ENCODE assay signal across 8 mouse cellular contexts in genomic region chr12:76015489-76015888, GRCm38 (mm10).
DNase-seq lines count a peak whose midpoint lies in the region; ATAC-seq and TF ChIP-seq lines count a peak whose summit lies in the region.
"Had no signal": no experiment of that assay in that cellular context is flagged by ENCODE, and none has a peak within 500 bp of the region (broad histone marks: within the 10 kb centered on the region; RNA-seq: fewer than 3 reads in every experiment).

No protein-coding gene starts in this region.

- peaks cover 4% of the 10 kb centered on the region for H3K4me1 ChIP-seq in ES-Bruce4 (ENCODE audit: control insufficient read depth, insufficient read depth, low read length)
- H3K4me1 ChIP-seq in intestine, embryonic 15.5 days (replicated peaks), result no peaks in the 10 kb centered on the region
- no peaks in the 10 kb centered on the region for H3K4me1 ChIP-seq in midbrain, postnatal 0 days (ENCODE audit: insufficient read depth, low read length)
- H3K4me1 ChIP-seq: liver, embryonic 15.5 days had no signal

- no peaks in the 10 kb centered on the region for H3K9me3 ChIP-seq in ES-Bruce4 (replicated peaks; ENCODE audit: control insufficient read depth, insufficient read depth, low read length, poor library complexity, severe bottlenecking)
- no peaks in the 10 kb centered on the region for H3K9me3 ChIP-seq in intestine, embryonic 15.5 days
- H3K9me3 ChIP-seq in midbrain, postnatal 0 days (ENCODE audit: low read length), result no peaks in the 10 kb centered on the region
- H3K9me3 ChIP-seq: liver, embryonic 15.5 days had no signal

- H3K27me3 ChIP-seq in ES-Bruce4 (ENCODE audit: control insufficient read depth, insufficient read depth, low read length, poor library complexity, severe bottlenecking), result no peaks in the 10 kb centered on the region
- no peaks in the 10 kb centered on the region for H3K27me3 ChIP-seq in intestine, embryonic 15.5 days (replicated peaks)
- H3K27me3 ChIP-seq in midbrain, postnatal 0 days (ENCODE audit: insufficient read depth, low read length), result no peaks in the 10 kb centered on the region
- H3K27me3 ChIP-seq: liver, embryonic 15.5 days had no signal

- H3K4me3 ChIP-seq in ES-Bruce4 (ENCODE audit: low read depth, low read length), result 0 out of 2 replicates have a peak overlapping the region, but pooled peaks have one; percentile 15
- no peak overlapping the region for H3K4me3 ChIP-seq in intestine, embryonic 15.5 days (replicated peaks)
- H3K4me3 ChIP-seq in midbrain, postnatal 0 days (ENCODE audit: low read depth, low read length), result no peak overlapping the region
- H3K4me3 ChIP-seq: liver, embryonic 15.5 days had no signal

- DNase-seq in R1 (ENCODE audit: low read depth, low spot score), result peak; percentile 13
- peak; percentile 41 for DNase-seq in lung, postnatal 25 days (ENCODE audit: low spot score)
- DNase-seq in embryo, embryonic 10.5 days (ENCODE audit: low spot score), result no peak
- no peak for DNase-seq in midbrain, postnatal 0 days (ENCODE audit: low spot score)

- peak; percentile 86 for ATAC-seq in intestine, embryonic 15.5 days
- no peak for ATAC-seq in midbrain, postnatal 0 days (ENCODE audit: low FRiP score)
- no peak for ATAC-seq in activated CD4-positive, CD25-positive, alpha-beta regulatory T cell, adult 4 months

- H3K9ac ChIP-seq in ES-Bruce4 (ENCODE audit: low read depth, poor library complexity, severe bottlenecking), result no peak overlapping the region
- no peak overlapping the region for H3K9ac ChIP-seq in intestine, embryonic 15.5 days
- no peak overlapping the region for H3K9ac ChIP-seq in midbrain, postnatal 0 days (replicated peaks; ENCODE audit: low read length, poor library complexity, severe bottlenecking)
- H3K9ac ChIP-seq: liver, embryonic 15.5 days had no signal

- TF ChIP-seq POLR2A in ES-Bruce4 (IDR thresholded peaks at IDR 0.05; ENCODE audit: insufficient read depth, low read length), result no peak

- TF ChIP-seq EP300 in ES-Bruce4 (IDR thresholded peaks at IDR 0.05; ENCODE audit: insufficient read depth, low read depth, low read length), result no peak

- no peaks in the 10 kb centered on the region for H3K36me3 ChIP-seq in ES-Bruce4 (ENCODE audit: control insufficient read depth, insufficient read depth, low read length, poor library complexity, severe bottlenecking)
- no peaks in the 10 kb centered on the region for H3K36me3 ChIP-seq in intestine, embryonic 15.5 days
- H3K36me3 ChIP-seq in midbrain, postnatal 0 days (ENCODE audit: insufficient read depth, low read length), result no peaks in the 10 kb centered on the region
- H3K36me3 ChIP-seq: liver, embryonic 15.5 days had no signal

- WGBS in intestine, embryonic 15.5 days, result 69% methylated on average over 11 of the region's 11 CpGs
- 85% methylated on average over 11 of the region's 11 CpGs for WGBS in midbrain, postnatal 0 days

- 0 out of 2 replicates have a peak overlapping the region, but pooled peaks have one; percentile 11 for H3K4me2 ChIP-seq in intestine, embryonic 15.5 days (replicated peaks)
- H3K4me2 ChIP-seq in midbrain, postnatal 0 days (ENCODE audit: low read depth, low read length, poor library complexity, severe bottlenecking), result no peak overlapping the region
- H3K4me2 ChIP-seq: liver, embryonic 15.5 days had no signal

- TF ChIP-seq CTCF in ES-Bruce4 (IDR thresholded peaks at IDR 0.05; ENCODE audit: low read depth, low read length), result no peak
- no peak for TF ChIP-seq CTCF in midbrain, postnatal 0 days (IDR thresholded peaks at IDR 0.05)

- no peak overlapping the region for H3K27ac ChIP-seq in ES-Bruce4 (ENCODE audit: insufficient read depth, low read length)
- H3K27ac ChIP-seq in intestine, embryonic 15.5 days, result peak overlapping the region; percentile 48; the same call in 1 of the 2 replicates
- no peak overlapping the region for H3K27ac ChIP-seq in midbrain, postnatal 0 days (ENCODE audit: low read depth, low read length)
- H3K27ac ChIP-seq: liver, embryonic 15.5 days had no signal

Comparison
In these comparisons a context has a peak if more than half of its experiments do, and no peak if none do; other contexts are left out.
1. DNase-seq: peak in R1 (single experiment) and lung, postnatal 25 days (single experiment); none in embryo, embryonic 10.5 days (single experiment) and midbrain, postnatal 0 days (single experiment).